Mouse (Mus musculus) liver, adult 2 months (tissue): ENCODE measurements around the gene Bloc1s4. TPM values are rescaled to one million over a fixed set of nuclear protein-coding genes. Genes with fewer than 3 reads are reported as not detected.

Experiments
- DNase-seq: peaks from one replicate; pipeline ENCODE4 v3.0.0-alpha.2; 2011; ENCODE audit warnings: low read depth, low spot score; ENCODE audit errors: extremely low read depth
- H3K27ac ChIP-seq: fragments of 200-500 bp; replicated peaks from 2 replicates; pipeline ENCODE4 v1.5.1; 2012; ENCODE audit warnings: low read depth, mild to moderate bottlenecking, control low read depth, inconsistent platforms, low read length; ENCODE audit not compliant: insufficient read depth
- H3K27me3 ChIP-seq: fragments of 200-500 bp; 2 replicates; pipeline ENCODE4 v1.6.1; 2012; ENCODE audit warnings: mild to moderate bottlenecking, moderate library complexity, low read length, inconsistent platforms; ENCODE audit not compliant: control insufficient read depth, insufficient read depth
- H3K36me3 ChIP-seq: fragments of 200-500 bp; 2 replicates; pipeline ENCODE4 v1.6.1; 2012; ENCODE audit warnings: low read length, inconsistent platforms; ENCODE audit not compliant: control insufficient read depth, insufficient read depth
- H3K4me1 ChIP-seq: fragments of 200-500 bp; 2 replicates; pipeline ENCODE4 v1.6.1; 2011; ENCODE audit warnings: low read length; ENCODE audit not compliant: control insufficient read depth, insufficient read depth
- H3K4me3 ChIP-seq: fragments of 200-500 bp; 2 replicates; pipeline ENCODE4 v1.5.1; 2011; ENCODE audit warnings: low read depth, mild to moderate bottlenecking, control low read depth, low read length, moderate library complexity; ENCODE audit not compliant: insufficient read depth
- H3K79me2 ChIP-seq: fragments of 200-500 bp; 2 replicates; pipeline ENCODE4 v1.6.1; 2012; ENCODE audit warnings: inconsistent platforms, mild to moderate bottlenecking, low read length, moderate library complexity; ENCODE audit not compliant: control insufficient read depth, insufficient read depth
- H3K9ac ChIP-seq: fragments of 200-500 bp; 2 replicates; pipeline ENCODE4 v1.6.1; 2012; ENCODE audit warnings: low read depth, mild to moderate bottlenecking, control low read depth, inconsistent platforms, low read length
- CTCF ChIP-seq: fragments of 200-500 bp; IDR thresholded peaks from 2 replicates; pipeline ENCODE4 v1.5.1; 2011; ENCODE audit warnings: low read depth, low read length, control low read depth
- POLR2A ChIP-seq: fragments of 200-500 bp; IDR thresholded peaks from 2 replicates; pipeline ENCODE4 v1.6.1; 2011; ENCODE audit warnings: low read length, control low read depth; ENCODE audit not compliant: insufficient read depth; ENCODE audit errors: extremely low read depth
- WGBS: fragments of 180-500 bp; shearing (Covaris S2); methylation state at CpG from one replicate; pipeline ENCODE4 v1.1.7; 2018; 5-methylcytosine and 5-hydroxymethylcytosine counted together
- polyA plus RNA-seq: library from polyadenylated mRNA; depleted of rRNA; stranded (reverse); fragments of >200 nt; gene quantifications from 2 replicates; pipeline ENCODE4 v1.2.3, GENCODE M21; 2012; rRNA removed
- total RNA-seq: library from RNA; depleted of rRNA; stranded (reverse); fragments of >200 nt; gene quantifications from 2 replicates; pipeline ENCODE4 v1.2.3, GENCODE M21; 2014; rRNA removed

Bloc1s4 gene
- total and polyA plus RNA-seq, 2 experiments = 12.9 to 19.4 TPM

GRCm38 (mm10) chr5:36700939-36701620 is 47.4 kb downstream of the Bloc1s4 start:
- Histone ChIP-seq H3K79me2 (no peaks in the 10 kb centered on the region), H3K4me1 (peaks cover 22% of the 10 kb centered on the region), H3K9ac (no peak overlapping the region; the same call in 1 of the 2 replicates), H3K4me3 (no peak overlapping the region), H3K36me3 (no peaks in the 10 kb centered on the region), H3K27ac (peak overlapping the region; percentile 45), H3K27me3 (no peaks in the 10 kb centered on the region)
- 27% methylated on average over 6 of the region's 6 CpGs for WGBS
- no peak for TF ChIP-seq POLR2A
- no peak for TF ChIP-seq CTCF
- DNase-seq = peak; percentile 76

- Histone ChIP-seq H3K4me3 (no peak overlapping the region), H3K27me3 (no peaks in the 10 kb centered on the region), H3K79me2 (peaks cover 14% of the 10 kb centered on the region), H3K36me3 (no peaks in the 10 kb centered on the region), H3K27ac (peak overlapping the region; percentile 50), H3K4me1 (peaks cover 27% of the 10 kb centered on the region), H3K9ac (no peak overlapping the region)
- no peak for DNase-seq
- TF ChIP-seq POLR2A (no peak), CTCF (no peak)
- 80% methylated on average over 5 of the region's 5 CpGs for WGBS
Measured at GRCm38 (mm10) chr5:36698689-36699088, 49.8 kb downstream of the Bloc1s4 start.

GRCm38 (mm10) chr5:36698067-36698670 is 50.3 kb downstream of the Bloc1s4 start:
- H3K9ac ChIP-seq = no peak overlapping the region
- peaks cover 32% of the 10 kb centered on the region for H3K4me1 ChIP-seq
- H3K27me3 ChIP-seq = no peaks in the 10 kb centered on the region
- TF ChIP-seq POLR2A (no peak), CTCF (no peak)
- WGBS = 19% methylated on average over 7 of the region's 7 CpGs
- peak; percentile 81 for DNase-seq
- H3K79me2 ChIP-seq = peaks cover 19% of the 10 kb centered on the region
- peak overlapping the region; percentile 50 for H3K27ac ChIP-seq
- H3K4me3 ChIP-seq = no peak overlapping the region
- H3K36me3 ChIP-seq = no peaks in the 10 kb centered on the region

Other genes starting within 250 kb of the Bloc1s4 start
- gene Tbc1d14, start 155.4 kb downstream of the Bloc1s4 start, total RNA-seq = 5.4 and 8.2 TPM in 2 replicates
- 8.4 and 8.9 TPM in 2 replicates for gene Tbc1d14, start 155.4 kb downstream of the Bloc1s4 start, polyA plus RNA-seq
- gene D5Ertd579e, start 52.6 kb downstream of the Bloc1s4 start, total RNA-seq = 26.6 and 31.5 TPM in 2 replicates
- gene D5Ertd579e, start 52.6 kb downstream of the Bloc1s4 start, polyA plus RNA-seq = 11.5 and 12.7 TPM in 2 replicates
- 154 and 173 TPM in 2 replicates for gene Mrfap1, start 48.1 kb upstream of the Bloc1s4 start, total RNA-seq
- 72.2 and 93.9 TPM in 2 replicates for gene Mrfap1, start 48.1 kb upstream of the Bloc1s4 start, polyA plus RNA-seq
- gene Man2b2, start 82.0 kb upstream of the Bloc1s4 start, total RNA-seq = 33.8 and 44.6 TPM in 2 replicates
- 78.7 and 90.9 TPM in 2 replicates for gene Man2b2, start 82.0 kb upstream of the Bloc1s4 start, polyA plus RNA-seq
- under 0.01 and 0.13 TPM in 2 replicates for gene Ppp2r2c, start 119.9 kb upstream of the Bloc1s4 start, total RNA-seq
- not detected in 2 replicates for gene Ppp2r2c, start 119.9 kb upstream of the Bloc1s4 start, polyA plus RNA-seq
- 2.1 and 2.2 TPM in 2 replicates for gene Wfs1, start 240.6 kb upstream of the Bloc1s4 start, total RNA-seq
- 7.4 and 8.8 TPM in 2 replicates for gene Wfs1, start 240.6 kb upstream of the Bloc1s4 start, polyA plus RNA-seq